Mouse (Mus musculus): ENCODE data around the gene Kctd21. TPM values are rescaled to one million over a fixed set of nuclear protein-coding genes. Genes with fewer than 3 reads are reported as not detected.

Gene Kctd21
- polyA plus RNA-seq, 1 experiment from 2014 or later = 2.2 TPM

DNA sequence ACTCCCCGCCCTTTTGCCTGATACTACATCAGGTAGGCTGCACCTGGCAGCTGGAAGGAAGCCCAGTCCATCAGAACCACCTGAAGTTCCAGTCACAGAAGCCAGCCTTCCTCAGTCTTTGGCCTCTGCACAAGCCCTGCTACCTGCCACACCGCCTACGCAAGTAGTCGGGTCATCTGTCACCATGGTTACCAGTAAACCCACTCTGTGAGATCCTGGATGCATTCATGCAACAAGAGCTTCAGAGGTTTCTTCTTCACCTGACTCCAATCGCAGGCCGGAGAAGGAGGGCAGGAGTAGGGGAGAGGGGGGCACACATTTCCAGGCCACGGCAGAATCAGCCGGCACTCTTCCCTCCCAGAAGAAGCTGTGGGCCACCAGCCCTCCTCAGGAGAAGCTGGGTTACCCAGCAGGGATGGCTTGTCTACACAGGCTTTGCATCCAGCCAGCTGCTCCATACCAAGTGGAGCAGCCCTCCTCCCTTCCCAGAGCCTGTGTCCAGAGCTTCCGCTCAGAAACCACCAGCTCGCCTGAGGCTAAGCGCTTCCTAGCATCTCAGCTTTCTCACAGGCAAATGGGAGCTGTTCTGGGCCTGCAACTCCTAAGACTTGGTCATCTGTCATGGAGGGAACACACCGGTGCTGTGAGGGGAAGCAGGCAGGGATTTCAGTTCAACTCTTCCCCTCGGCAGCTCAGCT is 3.1 kb upstream of the Kctd21 start:
- peaks cover 36% of the 10 kb centered on the region for H3K27me3 ChIP-seq (replicated peaks; ENCODE audit: control insufficient read depth, insufficient read depth, low read length)
- no peaks in the 10 kb centered on the region for H3K9me3 ChIP-seq (ENCODE audit: control insufficient read depth, low read length)
- no peak overlapping the region for H3K4me2 ChIP-seq
- WGBS = 73% methylated on average over 13 of the region's 13 CpGs
- H3K4me3 ChIP-seq (ENCODE audit: low read depth, low read length) = no peak overlapping the region
- H3K9ac ChIP-seq (ENCODE audit: low read depth, low read length) = no peak overlapping the region
- no peak for ATAC-seq (replicated peaks; ENCODE audit: low FRiP score)
- DNase-seq (ENCODE audit: low spot score) = no peak
- no peaks in the 10 kb centered on the region for H3K36me3 ChIP-seq (ENCODE audit: control insufficient read depth, insufficient read depth, low read length)
- H3K4me1 ChIP-seq (replicated peaks; ENCODE audit: control insufficient read depth, insufficient read depth, low read length) = peaks cover 12% of the 10 kb centered on the region
- H3K27ac ChIP-seq (ENCODE audit: low read depth, low read length) = no peak overlapping the region

DNA sequence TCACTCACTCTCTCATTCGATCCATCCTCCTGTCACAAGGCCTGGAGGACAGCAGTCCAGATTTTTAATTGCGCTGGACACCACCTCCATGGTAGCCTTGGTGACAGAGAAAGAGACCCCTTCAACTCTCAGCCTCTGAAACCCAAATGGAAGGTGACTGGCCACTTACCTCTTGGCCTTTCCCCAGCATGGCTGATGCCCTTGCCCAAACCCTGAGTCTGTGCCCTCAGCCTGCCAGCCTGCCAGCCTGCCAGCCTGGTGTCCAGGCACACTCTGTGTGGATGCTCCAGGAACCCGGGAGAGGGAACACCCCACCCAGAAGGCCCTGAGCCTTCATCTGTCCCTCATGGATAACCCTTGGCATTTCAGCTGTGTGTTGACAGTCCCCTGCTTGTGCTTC is 2.5 kb upstream of the Kctd21 start:
- no peak overlapping the region for H3K9ac ChIP-seq (ENCODE audit: low read depth, low read length)
- DNase-seq (ENCODE audit: low spot score) (no peak), ATAC-seq (replicated peaks; ENCODE audit: low FRiP score) (no peak)
- no peak overlapping the region for H3K4me2 ChIP-seq
- peaks cover 12% of the 10 kb centered on the region for H3K4me1 ChIP-seq (replicated peaks; ENCODE audit: control insufficient read depth, insufficient read depth, low read length)
- no peaks in the 10 kb centered on the region for H3K36me3 ChIP-seq (ENCODE audit: control insufficient read depth, insufficient read depth, low read length)
- no peaks in the 10 kb centered on the region for H3K9me3 ChIP-seq (ENCODE audit: control insufficient read depth, low read length)
- peaks cover 30% of the 10 kb centered on the region for H3K27me3 ChIP-seq (replicated peaks; ENCODE audit: control insufficient read depth, insufficient read depth, low read length)
- 65% methylated on average over 3 of the region's 3 CpGs for WGBS
- H3K27ac ChIP-seq (ENCODE audit: low read depth, low read length) = no peak overlapping the region
- H3K4me3 ChIP-seq (ENCODE audit: low read depth, low read length) = no peak overlapping the region

DNA sequence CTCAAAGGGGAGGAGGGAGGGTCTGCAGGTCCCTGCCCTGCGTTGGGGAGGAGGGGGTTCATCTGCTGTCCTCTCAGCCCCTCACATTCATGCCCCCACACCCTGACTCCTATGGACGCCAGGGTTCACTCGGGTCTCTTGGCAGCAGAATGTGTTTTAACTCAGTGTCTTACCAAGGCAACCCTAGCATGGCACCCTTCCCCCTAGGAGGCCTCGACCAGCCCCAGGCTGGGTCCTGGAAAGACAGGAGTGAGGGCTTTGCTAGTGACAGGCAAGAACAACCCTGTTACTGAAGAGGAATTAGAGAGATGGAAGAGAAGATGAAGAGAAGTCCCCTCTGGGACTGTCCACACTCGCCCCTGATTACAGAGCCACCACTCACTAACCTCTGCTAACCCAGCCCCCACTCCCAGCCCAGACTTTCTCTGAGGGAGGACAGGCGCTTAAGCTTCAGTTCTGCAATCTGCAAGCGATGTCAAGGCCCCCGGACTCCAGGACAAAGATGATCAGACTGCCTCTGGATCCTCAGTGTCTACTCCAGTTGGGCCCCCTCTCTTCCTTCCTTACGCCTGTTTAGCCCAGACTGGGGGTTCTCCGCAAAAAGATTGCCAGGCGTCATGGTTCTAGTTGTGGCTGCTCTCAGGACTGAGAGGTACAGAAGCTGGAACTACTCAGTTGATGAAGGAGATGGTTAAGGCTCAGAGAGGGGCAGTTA is 1.0 kb upstream of the Kctd21 start:
- ATAC-seq (replicated peaks; ENCODE audit: low FRiP score) = no peak
- Histone ChIP-seq H3K9me3 (ENCODE audit: control insufficient read depth, low read length) (no peaks in the 10 kb centered on the region), H3K4me3 (ENCODE audit: low read depth, low read length) (peak overlapping the region; percentile 85), H3K4me2 (peak overlapping the region; percentile 92), H3K4me1 (replicated peaks; ENCODE audit: control insufficient read depth, insufficient read depth, low read length) (peaks cover 9% of the 10 kb centered on the region), H3K27me3 (replicated peaks; ENCODE audit: control insufficient read depth, insufficient read depth, low read length) (peaks cover 16% of the 10 kb centered on the region), H3K9ac (ENCODE audit: low read depth, low read length) (peak overlapping the region; percentile 57; the same call in 1 of the 2 replicates), H3K27ac (ENCODE audit: low read depth, low read length) (no peak overlapping the region), H3K36me3 (ENCODE audit: control insufficient read depth, insufficient read depth, low read length) (no peaks in the 10 kb centered on the region)
- 64% methylated on average over 11 of the region's 11 CpGs for WGBS
- DNase-seq (ENCODE audit: low spot score) = no peak

DNA sequence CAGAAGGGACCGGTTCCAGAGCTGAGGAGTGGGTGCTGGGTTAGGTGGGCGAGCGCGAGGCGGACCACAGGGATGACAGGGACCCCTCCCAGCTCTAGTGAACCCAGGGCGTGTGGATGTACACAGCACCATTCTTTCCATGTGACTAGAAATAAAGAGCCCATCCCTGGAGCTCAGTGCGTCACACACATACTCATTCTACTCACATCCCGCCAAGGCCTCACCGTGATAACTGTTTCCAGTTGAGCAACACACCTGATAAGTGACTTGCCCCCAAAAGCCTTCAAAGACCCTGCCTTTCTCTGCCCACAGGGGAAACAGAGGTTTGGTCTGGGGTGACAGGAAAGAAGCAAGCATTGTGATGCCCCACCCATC is 527 bp downstream of the Kctd21 start:
- 2% methylated on average over 9 of the region's 9 CpGs for WGBS
- H3K9ac ChIP-seq (ENCODE audit: low read depth, low read length) = peak overlapping the region; percentile 69
- ATAC-seq (replicated peaks; ENCODE audit: low FRiP score) = peak; percentile 11
- DNase-seq (ENCODE audit: low spot score) = no peak
- no peak overlapping the region for H3K27ac ChIP-seq (ENCODE audit: low read depth, low read length)
- peak overlapping the region; percentile 85 for H3K4me3 ChIP-seq (ENCODE audit: low read depth, low read length)
- H3K27me3 ChIP-seq (replicated peaks; ENCODE audit: control insufficient read depth, insufficient read depth, low read length) = no peaks in the 10 kb centered on the region; the same call in 1 of the 2 replicates
- no peaks in the 10 kb centered on the region for H3K36me3 ChIP-seq (ENCODE audit: control insufficient read depth, insufficient read depth, low read length)
- peaks cover 10% of the 10 kb centered on the region for H3K4me1 ChIP-seq (replicated peaks; ENCODE audit: control insufficient read depth, insufficient read depth, low read length)
- H3K4me2 ChIP-seq = peak overlapping the region; percentile 92
- no peaks in the 10 kb centered on the region for H3K9me3 ChIP-seq (ENCODE audit: control insufficient read depth, low read length)

DNA sequence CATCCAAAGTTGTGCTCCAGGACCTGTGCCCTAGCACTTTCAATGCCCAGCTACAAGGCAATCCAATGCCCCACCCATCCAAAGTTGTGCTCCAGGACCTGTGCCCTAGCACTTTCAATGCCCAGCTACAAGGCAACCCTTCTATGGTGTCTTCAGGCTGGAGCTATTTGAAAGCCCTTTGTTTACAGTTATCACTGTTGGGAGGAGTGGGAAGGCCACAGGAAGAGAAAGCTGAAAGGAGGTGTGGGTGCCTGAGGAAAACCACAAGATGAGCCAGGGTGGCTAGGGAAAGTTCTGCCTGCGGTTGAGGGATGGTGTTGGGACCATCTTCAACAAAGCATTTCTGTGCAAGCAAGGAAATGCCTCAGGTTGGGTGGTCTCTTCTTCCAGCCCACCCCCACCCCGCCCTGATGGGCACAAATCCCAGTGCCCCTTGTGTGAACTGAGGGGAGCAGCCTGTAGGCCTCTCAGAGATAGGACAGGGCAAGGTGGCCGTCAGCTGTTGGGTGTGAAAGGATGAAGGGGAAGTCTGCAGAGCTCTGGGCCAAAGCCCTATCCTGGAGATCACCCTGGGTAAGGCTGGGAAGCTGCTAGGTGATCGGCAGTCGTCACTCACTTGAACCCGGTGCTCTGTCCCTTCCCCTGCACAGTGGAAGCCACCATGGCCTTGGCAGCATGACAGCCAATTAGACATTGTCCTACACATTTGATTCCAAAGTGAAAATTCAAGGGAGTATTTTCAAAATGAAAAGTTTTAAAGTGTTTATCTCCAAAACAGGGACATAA is 1.2 kb downstream of the Kctd21 start:
- no peaks in the 10 kb centered on the region for H3K9me3 ChIP-seq (ENCODE audit: control insufficient read depth, low read length)
- H3K27ac ChIP-seq (ENCODE audit: low read depth, low read length) = no peak overlapping the region
- no peak overlapping the region for H3K4me3 ChIP-seq (ENCODE audit: low read depth, low read length)
- no peak for ATAC-seq (replicated peaks; ENCODE audit: low FRiP score)
- H3K9ac ChIP-seq (ENCODE audit: low read depth, low read length) = no peak overlapping the region
- no peak for DNase-seq (ENCODE audit: low spot score)
- no peaks in the 10 kb centered on the region; the same call in 1 of the 2 replicates for H3K27me3 ChIP-seq (replicated peaks; ENCODE audit: control insufficient read depth, insufficient read depth, low read length)
- no peaks in the 10 kb centered on the region for H3K36me3 ChIP-seq (ENCODE audit: control insufficient read depth, insufficient read depth, low read length)
- 59% methylated on average over 6 of the region's 6 CpGs for WGBS
- peaks cover 17% of the 10 kb centered on the region for H3K4me1 ChIP-seq (replicated peaks; ENCODE audit: control insufficient read depth, insufficient read depth, low read length)
- peak overlapping the region; percentile 92 for H3K4me2 ChIP-seq

GRCm38 (mm10) chr7:97334406-97334805 is 2.3 kb downstream of the Kctd21 start:
- Histone ChIP-seq H3K9me3 (ENCODE audit: control insufficient read depth, low read length) (no peaks in the 10 kb centered on the region), H3K9ac (ENCODE audit: low read depth, low read length) (no peak overlapping the region), H3K27me3 (replicated peaks; ENCODE audit: control insufficient read depth, insufficient read depth, low read length) (no peaks in the 10 kb centered on the region), H3K36me3 (ENCODE audit: control insufficient read depth, insufficient read depth, low read length) (no peaks in the 10 kb centered on the region), H3K27ac (ENCODE audit: low read depth, low read length) (no peak overlapping the region), H3K4me1 (replicated peaks; ENCODE audit: control insufficient read depth, insufficient read depth, low read length) (peaks cover 17% of the 10 kb centered on the region), H3K4me3 (ENCODE audit: low read depth, low read length) (no peak overlapping the region), H3K4me2 (no peak overlapping the region)
- ATAC-seq (replicated peaks; ENCODE audit: low FRiP score) (no peak), DNase-seq (ENCODE audit: low spot score) (no peak)
- 74% methylated on average over 2 of the region's 2 CpGs for WGBS

DNA sequence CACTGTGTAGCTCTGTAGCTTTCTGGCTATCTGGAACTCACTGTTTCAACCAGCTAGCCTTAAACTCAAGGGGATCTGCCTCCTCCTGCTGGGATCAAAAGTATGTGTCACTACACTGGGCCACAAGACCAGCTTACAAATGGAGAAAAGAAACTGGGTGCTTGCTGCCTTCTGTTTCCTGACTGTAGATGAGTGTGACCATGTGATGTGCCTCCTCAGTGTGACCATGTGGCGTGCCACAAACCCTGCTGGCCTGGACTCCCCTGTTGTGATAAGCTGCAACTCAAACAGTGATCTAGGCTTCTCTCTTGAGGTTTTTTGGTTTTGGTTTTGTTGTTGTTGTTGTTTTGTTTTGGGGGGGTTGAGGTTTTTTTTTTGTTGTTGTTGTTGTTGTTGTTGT is 4.6 kb downstream of the Kctd21 start:
- DNase-seq (ENCODE audit: low spot score) (no peak), ATAC-seq (replicated peaks; ENCODE audit: low FRiP score) (no peak)
- WGBS = 57% methylated on average over 1 of the region's 1 CpGs
- H3K9ac ChIP-seq (ENCODE audit: low read depth, low read length) = no peak overlapping the region
- no peak overlapping the region for H3K27ac ChIP-seq (ENCODE audit: low read depth, low read length)
- H3K4me3 ChIP-seq (ENCODE audit: low read depth, low read length) = no peak overlapping the region
- H3K27me3 ChIP-seq (replicated peaks; ENCODE audit: control insufficient read depth, insufficient read depth, low read length) = no peaks in the 10 kb centered on the region
- H3K4me1 ChIP-seq (replicated peaks; ENCODE audit: control insufficient read depth, insufficient read depth, low read length) = peaks cover 18% of the 10 kb centered on the region
- no peaks in the 10 kb centered on the region for H3K9me3 ChIP-seq (ENCODE audit: control insufficient read depth, low read length)
- no peaks in the 10 kb centered on the region for H3K36me3 ChIP-seq (ENCODE audit: control insufficient read depth, insufficient read depth, low read length)
- no peak overlapping the region for H3K4me2 ChIP-seq

DNA sequence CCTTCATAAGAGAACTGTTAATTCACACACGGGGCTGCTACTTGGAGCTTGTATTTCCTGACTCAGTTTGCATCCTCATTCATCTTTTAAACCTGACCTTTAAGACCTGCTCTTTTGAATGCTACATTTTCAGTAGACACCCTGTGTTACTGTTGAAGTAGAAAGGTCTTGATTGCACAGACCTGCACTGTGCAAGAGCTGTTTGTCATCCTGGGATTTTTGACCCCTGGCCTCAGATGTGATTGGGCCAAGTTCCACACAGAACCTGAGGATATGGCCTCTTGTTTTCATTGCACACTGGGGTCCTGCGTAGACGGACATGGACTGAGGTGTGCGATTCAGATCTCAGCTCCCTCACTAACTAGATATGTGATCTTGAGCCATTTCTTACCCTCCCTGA is 6.5 kb downstream of the Kctd21 start:
- ATAC-seq (replicated peaks; ENCODE audit: low FRiP score) = no peak

More for the DNA sequence above, 6.5 kb downstream of the Kctd21 start:
- WGBS = 79% methylated on average over 4 of the region's 4 CpGs
- no peak overlapping the region for H3K4me2 ChIP-seq
- no peak for DNase-seq (ENCODE audit: low spot score)
- H3K27ac ChIP-seq (ENCODE audit: low read depth, low read length) = no peak overlapping the region
- no peak overlapping the region for H3K4me3 ChIP-seq (ENCODE audit: low read depth, low read length)
- H3K4me1 ChIP-seq (replicated peaks; ENCODE audit: control insufficient read depth, insufficient read depth, low read length) = peaks cover 13% of the 10 kb centered on the region
- no peaks in the 10 kb centered on the region for H3K36me3 ChIP-seq (ENCODE audit: control insufficient read depth, insufficient read depth, low read length)
- H3K27me3 ChIP-seq (replicated peaks; ENCODE audit: control insufficient read depth, insufficient read depth, low read length) = no peaks in the 10 kb centered on the region
- no peak overlapping the region for H3K9ac ChIP-seq (ENCODE audit: low read depth, low read length)
- no peaks in the 10 kb centered on the region for H3K9me3 ChIP-seq (ENCODE audit: control insufficient read depth, low read length)
